Mouse (Mus musculus) skeletal muscle tissue, postnatal 0 days (tissue): ENCODE data around the gene Smim12. TPM values are rescaled to one million over a fixed set of nuclear protein-coding genes. Genes with fewer than 3 reads are reported as not detected.

Experiments used
- polyA plus RNA-seq: library from polyadenylated mRNA; unstranded; fragments of >200 nt; fragmentation: Nextera tagmentation; extraction: Ambion mirVana; gene quantifications from 2 replicates; pipeline ENCODE4 v1.2.1, GENCODE M21; 2015

Gene Smim12
- polyA plus RNA-seq, result 57.3 and 57.8 TPM in 2 replicates

DNA sequence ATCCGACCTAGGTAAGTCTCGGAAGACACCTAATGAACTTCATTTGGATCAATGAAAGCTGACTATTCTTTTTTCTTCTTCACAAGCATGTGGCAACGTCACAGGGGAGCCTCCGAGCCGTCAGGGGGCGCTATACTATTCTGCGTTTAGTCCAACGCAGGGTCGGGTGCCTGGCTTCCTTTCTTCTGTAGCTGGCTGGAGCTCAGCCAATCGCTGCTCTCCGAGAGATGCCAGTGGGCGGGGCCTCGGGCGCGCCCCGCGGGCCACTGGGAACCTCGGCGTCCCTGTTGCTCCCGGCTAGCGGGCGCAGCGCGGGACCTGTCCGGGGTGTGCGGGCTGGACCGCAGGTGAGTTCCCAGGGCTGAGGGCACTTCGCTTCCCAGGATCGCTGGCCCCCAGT is at the start of gene Smim12:
TSS of gene Smim12 (plus strand) at position 233 of the 400 bp plus-strand sequence.

Other genes starting within 250 kb of the Smim12 start
- gene Sfpq, start 222.5 kb upstream of the Smim12 start, polyA plus RNA-seq, result 31.4 and 35.8 TPM in 2 replicates
- 4.6 and 7.0 TPM in 2 replicates for gene Zmym1, start 182.6 kb upstream of the Smim12 start, polyA plus RNA-seq
- gene Zmym6, start 166.4 kb upstream of the Smim12 start, polyA plus RNA-seq, result 6.1 and 8.1 TPM in 2 replicates
- gene Tmem35b, start 120.1 kb upstream of the Smim12 start, polyA plus RNA-seq, result 5.4 and 8.1 TPM in 2 replicates
- 0.29 and 0.40 TPM in 2 replicates for gene Dlgap3, start 74.6 kb upstream of the Smim12 start, polyA plus RNA-seq
- 17.9 and 21.2 TPM in 2 replicates for gene Gja4, start 70.3 kb downstream of the Smim12 start, polyA plus RNA-seq
- gene Gjb3, start 87.1 kb downstream of the Smim12 start, polyA plus RNA-seq, result 1.5 TPM in 1 of 2 replicates, not detected in the other
- gene Gjb4, start 110.3 kb downstream of the Smim12 start, polyA plus RNA-seq, result 1.1 TPM in 1 of 2 replicates, not detected in the other
- 1.2 and 1.9 TPM in 2 replicates for gene Gjb5, start 114.4 kb downstream of the Smim12 start, polyA plus RNA-seq